Mouse (Mus musculus) testis, adult 2 months (tissue): ENCODE data around the gene OR5BS1P.

Experiments used
- CTCF ChIP-seq: fragments of 200-500 bp; IDR thresholded peaks from 2 replicates; pipeline ENCODE4 v1.5.1; 2012; ENCODE audit warnings: low read depth, mild to moderate bottlenecking, inconsistent platforms, low read length, moderate library complexity; ENCODE audit not compliant: control insufficient read depth, insufficient read depth, insufficient replicate concordance
- POLR2A ChIP-seq: fragments of 200-500 bp; IDR thresholded peaks from 2 replicates; pipeline ENCODE4 v1.6.1; 2012; ENCODE audit warnings: low read depth, mild to moderate bottlenecking, inconsistent platforms, low read length, moderate library complexity; ENCODE audit not compliant: control insufficient read depth

DNA sequence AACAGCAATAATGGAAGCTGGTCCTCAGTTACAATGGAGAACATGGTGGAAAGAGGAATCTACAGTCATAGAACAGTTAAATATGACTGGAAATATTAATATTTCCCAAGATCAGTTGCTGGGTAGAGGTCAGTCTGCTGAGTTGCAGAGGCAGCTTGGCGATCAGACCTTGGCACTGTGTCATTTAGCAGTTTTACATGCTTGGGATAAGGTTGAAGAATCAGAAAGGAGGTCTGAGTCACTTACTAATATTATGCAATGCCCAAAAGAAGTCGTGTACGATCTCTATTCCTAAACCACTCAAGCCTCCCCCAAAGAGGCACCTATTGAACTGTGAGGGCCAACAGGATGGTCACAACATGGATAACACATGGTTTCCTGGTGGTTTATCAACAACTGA, 25.1 kb upstream of the OR5BS1P start:
- no peak for TF ChIP-seq CTCF
- no peak for TF ChIP-seq POLR2A
